Mouse (Mus musculus) macrophage (primary cell): ENCODE data around the gene Snai3. TPM values are rescaled to one million over a fixed set of nuclear protein-coding genes. Genes with fewer than 3 reads are reported as not detected.

Source experiments
- H3K27ac ChIP-seq: fragments of 350-480 bp; formaldehyde crosslinking; 2 replicates; pipeline ENCODE4 v1.9.0; 2021
- H3K36me3 ChIP-seq: fragments of 350-480 bp; formaldehyde crosslinking; 2 replicates; pipeline ENCODE4 v1.9.0; 2021; ENCODE audit errors: inconsistent target
- H3K4me3 ChIP-seq: fragments of 350-480 bp; formaldehyde crosslinking; 2 replicates; pipeline ENCODE4 v1.9.0; 2021; ENCODE audit errors: inconsistent target
- H3K79me2 ChIP-seq: fragments of 350-480 bp; formaldehyde crosslinking; 2 replicates; pipeline ENCODE4 v1.9.0; 2021; ENCODE audit errors: inconsistent target
- WGBS: methylation state at CpG from one replicate; pipeline ENCODE4 v1.1.7; 2026; ENCODE audit warnings: inconsistent platforms; ENCODE audit not compliant: missing documents; 5-methylcytosine and 5-hydroxymethylcytosine counted together
- polyA plus RNA-seq: library from polyadenylated mRNA; stranded (reverse); fragments of 250-400 nt; gene quantifications from 3 replicates; pipeline ENCODE4 v1.2.4, GENCODE M21; 2018; ENCODE audit warnings: inconsistent platforms

Gene Snai3
- polyA plus RNA-seq, 1 experiment from 2014 or later = not detected

GRCm38 (mm10) chr8:122469407-122469806 lies 8.9 kb upstream of the Snai3 start:
- Histone ChIP-seq H3K27ac (no peak overlapping the region), H3K36me3 (peaks cover 44% of the 10 kb centered on the region), H3K4me3 (no peak overlapping the region), H3K79me2 (peaks cover 36% of the 10 kb centered on the region)
- 88% methylated on average over 6 of the region's 6 CpGs for WGBS

- peaks cover 44% of the 10 kb centered on the region for H3K36me3 ChIP-seq
- H3K4me3 ChIP-seq = no peak overlapping the region
These were observed 7.3 kb upstream of the Snai3 start for GRCm38 (mm10) chr8:122467816-122468215.

GRCm38 (mm10) chr8:122464985-122465384 lies 4.5 kb upstream of the Snai3 start:
- no peak overlapping the region for H3K27ac ChIP-seq
- H3K36me3 ChIP-seq = peaks cover 44% of the 10 kb centered on the region
- H3K4me3 ChIP-seq = no peak overlapping the region
- 68% methylated on average over 5 of the region's 7 CpGs for WGBS
- H3K79me2 ChIP-seq = peaks cover 7% of the 10 kb centered on the region; the same call in 1 of the 2 replicates

More at GRCm38 (mm10) chr8:122467816-122468215, 7.3 kb upstream of the Snai3 start:
- 96% methylated on average over 13 of the region's 13 CpGs for WGBS
- Histone ChIP-seq H3K79me2 (peaks cover 30% of the 10 kb centered on the region), H3K27ac (no peak overlapping the region)

GRCm38 (mm10) chr8:122463651-122464640 lies 3.4 kb upstream of the Snai3 start:
- no peak overlapping the region for H3K4me3 ChIP-seq
- H3K79me2 ChIP-seq = no peaks in the 10 kb centered on the region; the same call in 1 of the 2 replicates
- no peak overlapping the region for H3K27ac ChIP-seq
- 32% methylated on average over 11 of the region's 12 CpGs for WGBS
- H3K36me3 ChIP-seq = peaks cover 34% of the 10 kb centered on the region

- Histone ChIP-seq H3K4me3 (no peak overlapping the region), H3K27ac (no peak overlapping the region), H3K79me2 (no peaks in the 10 kb centered on the region), H3K36me3 (peaks cover 19% of the 10 kb centered on the region)
- 94% methylated on average over 6 of the region's 8 CpGs for WGBS
These were observed 2.0 kb upstream of the Snai3 start for GRCm38 (mm10) chr8:122462510-122462909.

- Histone ChIP-seq H3K79me2 (no peaks in the 10 kb centered on the region), H3K27ac (no peak overlapping the region), H3K4me3 (no peak overlapping the region), H3K36me3 (peaks cover 10% of the 10 kb centered on the region; the same call in 1 of the 2 replicates)
- WGBS = 84% methylated on average over 10 of the region's 11 CpGs
These were observed 1.1 kb upstream of the Snai3 start for GRCm38 (mm10) chr8:122461473-122462148.

GRCm38 (mm10) chr8:122459990-122460389 lies 543 bp downstream of the Snai3 start:
- Histone ChIP-seq H3K4me3 (no peak overlapping the region), H3K27ac (no peak overlapping the region), H3K79me2 (no peaks in the 10 kb centered on the region), H3K36me3 (no peaks in the 10 kb centered on the region)
- WGBS = 38% methylated on average over 7 of the region's 7 CpGs

GRCm38 (mm10) chr8:122459218-122459900 lies 1.2 kb downstream of the Snai3 start:
- H3K27ac ChIP-seq = no peak overlapping the region
- no peaks in the 10 kb centered on the region for H3K79me2 ChIP-seq
- WGBS = 49% methylated on average over 6 of the region's 6 CpGs
- no peak overlapping the region for H3K4me3 ChIP-seq
- no peaks in the 10 kb centered on the region for H3K36me3 ChIP-seq

GRCm38 (mm10) chr8:122457171-122457570 lies 3.4 kb downstream of the Snai3 start:
- Histone ChIP-seq H3K4me3 (no peak overlapping the region), H3K27ac (no peak overlapping the region), H3K36me3 (no peaks in the 10 kb centered on the region), H3K79me2 (no peaks in the 10 kb centered on the region)
- WGBS = 93% methylated on average over 9 of the region's 11 CpGs

- no peaks in the 10 kb centered on the region for H3K79me2 ChIP-seq
- no peak overlapping the region for H3K27ac ChIP-seq
- 56% methylated on average over 6 of the region's 6 CpGs for WGBS
- no peak overlapping the region for H3K4me3 ChIP-seq
- no peaks in the 10 kb centered on the region for H3K36me3 ChIP-seq
These were observed 6.1 kb downstream of the Snai3 start for GRCm38 (mm10) chr8:122454409-122454808.

GRCm38 (mm10) chr8:122452154-122452553 lies 8.4 kb downstream of the Snai3 start:
- Histone ChIP-seq H3K36me3 (no peaks in the 10 kb centered on the region), H3K27ac (no peak overlapping the region), H3K79me2 (no peaks in the 10 kb centered on the region), H3K4me3 (no peak overlapping the region)
- WGBS = 91% methylated on average over 8 of the region's 10 CpGs

- H3K27ac ChIP-seq = no peak overlapping the region
- H3K79me2 ChIP-seq = no peaks in the 10 kb centered on the region
- WGBS = 90% methylated on average over 7 of the region's 7 CpGs
- H3K4me3 ChIP-seq = no peak overlapping the region
- no peaks in the 10 kb centered on the region for H3K36me3 ChIP-seq
These were observed 9.3 kb downstream of the Snai3 start for GRCm38 (mm10) chr8:122451161-122451703.

GRCm38 (mm10) chr8:122445203-122445602 lies 15.3 kb downstream of the Snai3 start:
- Histone ChIP-seq H3K36me3 (no peaks in the 10 kb centered on the region), H3K4me3 (no peak overlapping the region), H3K27ac (no peak overlapping the region; the same call in 1 of the 2 replicates), H3K79me2 (peaks cover 27% of the 10 kb centered on the region; the same call in 1 of the 2 replicates)
- 73% methylated on average over 2 of the region's 3 CpGs for WGBS
